Mouse (Mus musculus) large intestine, adult 2 months (tissue): ENCODE measurements around the gene Naga. TPM values are rescaled to one million over a fixed set of nuclear protein-coding genes. Genes with fewer than 3 reads are reported as not detected.

Source experiments
- polyA plus RNA-seq: library from polyadenylated mRNA; depleted of rRNA; stranded (reverse); fragments of >200 nt; gene quantifications from 2 replicates; pipeline ENCODE4 v1.2.3, GENCODE M21; 2012; rRNA removed

Gene Naga
- polyA plus RNA-seq, 1 experiment = 148 TPM

Other genes with a start within 250 kb of the Naga start
- 18.0 and 18.4 TPM in 2 replicates for gene Ccdc134, start 211.0 kb downstream of the Naga start, polyA plus RNA-seq
- gene Srebf2, start 191.7 kb downstream of the Naga start, polyA plus RNA-seq = 113 and 136 TPM in 2 replicates
- gene Shisa8, start 126.1 kb downstream of the Naga start, polyA plus RNA-seq = 1.0 and 1.7 TPM in 2 replicates
- 10.2 and 12.1 TPM in 2 replicates for gene Tnfrsf13c, start 114.6 kb downstream of the Naga start, polyA plus RNA-seq
- 17.1 and 21.4 TPM in 2 replicates for gene Cenpm, start 94.2 kb downstream of the Naga start, polyA plus RNA-seq
- 0.21 and 0.22 TPM in 2 replicates for gene 1500009C09Rik, start 86.5 kb downstream of the Naga start, polyA plus RNA-seq
- gene Sept3, start 64.0 kb downstream of the Naga start, polyA plus RNA-seq = 0.38 and 0.55 TPM in 2 replicates
- 0.11 TPM in 1 of 2 replicates, not detected in the other for gene Wbp2nl, start 40.0 kb downstream of the Naga start, polyA plus RNA-seq
- gene Pheta2, start within 50 bp of the Naga start, polyA plus RNA-seq = 0.52 and 0.78 TPM in 2 replicates
- 372 and 378 TPM in 2 replicates for gene Smdt1, start within 50 bp of the Naga start, polyA plus RNA-seq
- gene Ndufa6, start 15.4 kb upstream of the Naga start, polyA plus RNA-seq = 282 and 435 TPM in 2 replicates
- 22.4 and 44.0 TPM in 2 replicates for gene Cyp2d22, start 41.3 kb upstream of the Naga start, polyA plus RNA-seq
- not detected in 2 replicates for gene Cyp2d11, start 55.1 kb upstream of the Naga start, polyA plus RNA-seq
- 0.14 and 0.64 TPM in 2 replicates for gene Cyp2d10, start 68.3 kb upstream of the Naga start, polyA plus RNA-seq
- gene Cyp2d9, start 94.5 kb upstream of the Naga start, polyA plus RNA-seq = 0.12 TPM in 1 of 2 replicates, not detected in the other
- 0.10 and 0.61 TPM in 2 replicates for gene Cyp2d12, start 216.1 kb upstream of the Naga start, polyA plus RNA-seq